32 mouse cellular contexts compared by ENCODE assay signal in genomic region chr7:43810994-43811393, GRCm38 (mm10). TPM values are rescaled to one million over a fixed set of nuclear protein-coding genes. Genes with fewer than 3 reads are reported as not detected.
"Had no signal": no experiment of that assay in that cellular context is flagged by ENCODE, and none has a peak within 500 bp of the region (broad histone marks: within the 10 kb centered on the region; RNA-seq: fewer than 3 reads in every experiment).

Klk7 (plus strand) TSS chr7:43811294.

- H3K4me1 ChIP-seq: embryonic facial prominence, embryonic 12.5 days; embryonic facial prominence, embryonic 13.5 days; forebrain, embryonic 10.5 days; forebrain, embryonic 12.5 days; forebrain, embryonic 13.5 days; forebrain, embryonic 15.5 days had no signal

- ATAC-seq: forebrain, embryonic 13.5 days; forebrain, embryonic 14.5 days; forebrain, embryonic 15.5 days; forebrain, embryonic 16.5 days; forebrain, postnatal 0 days had no signal

- H3K4me2 ChIP-seq: embryonic facial prominence, embryonic 12.5 days; embryonic facial prominence, embryonic 13.5 days; forebrain, embryonic 12.5 days; forebrain, embryonic 13.5 days; forebrain, embryonic 15.5 days had no signal

- DNase-seq: cerebellum, adult 2 months; cerebellum, adult 8-10 months; cerebellum, adult 9-10 months; cerebellum, adult 9-11 months; cerebellum, postnatal 10 days; cerebellum, postnatal 14 days; cerebellum, postnatal 25 days; cerebellum, postnatal 36 days; embryo, embryonic 11 days; forebrain, postnatal 0 days; gastrocnemius, adult 2 months; gastrocnemius, postnatal 10 days; gastrocnemius, postnatal 14 days; gastrocnemius, postnatal 25 days; gastrocnemius, postnatal 36 days; heart, adult 11 months; heart, adult 18-20 months; heart, adult 2 months had no signal

- H3K27me3 ChIP-seq: embryonic facial prominence, embryonic 12.5 days; embryonic facial prominence, embryonic 13.5 days; forebrain, embryonic 12.5 days; forebrain, embryonic 13.5 days; forebrain, embryonic 15.5 days had no signal

- H3K27ac ChIP-seq: embryonic facial prominence, embryonic 12.5 days; embryonic facial prominence, embryonic 13.5 days; forebrain, embryonic 10.5 days; forebrain, embryonic 12.5 days; forebrain, embryonic 13.5 days; forebrain, embryonic 15.5 days; gastrocnemius, adult 2 months; heart, adult 2 months had no signal

- H3K9me3 ChIP-seq: embryonic facial prominence, embryonic 12.5 days; embryonic facial prominence, embryonic 13.5 days; forebrain, embryonic 10.5 days; forebrain, embryonic 12.5 days; forebrain, embryonic 13.5 days; forebrain, embryonic 15.5 days had no signal

- H3K4me3 ChIP-seq: embryonic facial prominence, embryonic 12.5 days; embryonic facial prominence, embryonic 13.5 days; erythroblast, embryonic 14.5 days; forebrain, embryonic 10.5 days; forebrain, embryonic 12.5 days; forebrain, embryonic 13.5 days; forebrain, embryonic 15.5 days; gastrocnemius, adult 2 months; heart, adult 2 months had no signal

- H3K9ac ChIP-seq: embryonic facial prominence, embryonic 12.5 days; embryonic facial prominence, embryonic 13.5 days; forebrain, embryonic 12.5 days; forebrain, embryonic 13.5 days; forebrain, embryonic 15.5 days; forebrain, postnatal 0 days had no signal

- H3K36me3 ChIP-seq: embryonic facial prominence, embryonic 12.5 days; embryonic facial prominence, embryonic 13.5 days; forebrain, embryonic 10.5 days; forebrain, embryonic 12.5 days; forebrain, embryonic 15.5 days had no signal

RNA-seq across cellular contexts. Expression of gene Klk7, which starts in this region (rescaled TPM):
- polyA plus RNA-seq: cerebellum, adult 2 months; cortical plate, adult 2 months; embryonic facial prominence, embryonic 11.5 days; embryonic facial prominence, embryonic 12.5 days; erythroblast, embryonic 14.5 days; forebrain, embryonic 10.5 days; forebrain, embryonic 11.5 days; forebrain, embryonic 12.5 days; forebrain, embryonic 13.5 days; forebrain, embryonic 14.5 days; forebrain, embryonic 15.5 days; forebrain, embryonic 16.5 days; frontal cortex, adult 2 months; gonadal fat pad, adult 2 months had no signal
